Mouse (Mus musculus) kidney, embryonic 14.5 days (tissue): ENCODE data around the gene Mst1. TPM values are rescaled to one million over a fixed set of nuclear protein-coding genes. Genes with fewer than 3 reads are reported as not detected.

Source experiments
- ATAC-seq: fragments of 200-750 bp; cut with Nextera tagmentation; 2 replicates; pipeline ENCODE4 v1.8.0; 2017; ENCODE audit warnings: moderate number of reproducible peaks, mild to moderate bottlenecking, moderate TSS enrichment, moderate library complexity; ENCODE audit not compliant: low FRiP score, low TSS enrichment
- H3K27ac ChIP-seq: fragments of 300-500 bp; sonication (generic); 2 replicates; pipeline ENCODE4 v1.5.1; 2014; ENCODE audit warnings: low read depth, mild to moderate bottlenecking, low read length, moderate library complexity, mixed read lengths
- H3K27me3 ChIP-seq: fragments of 300-500 bp; sonication (generic); 2 replicates; pipeline ENCODE4 v1.6.1; 2014; ENCODE audit warnings: mild to moderate bottlenecking, low read length; ENCODE audit not compliant: control insufficient read depth, insufficient read depth
- H3K36me3 ChIP-seq: fragments of 300-500 bp; sonication (generic); 2 replicates; pipeline ENCODE4 v1.6.1; 2014; ENCODE audit warnings: low read length, mixed read lengths; ENCODE audit not compliant: control insufficient read depth, insufficient read depth
- H3K4me1 ChIP-seq: fragments of 300-500 bp; sonication (generic); 2 replicates; pipeline ENCODE4 v1.6.1; 2014; ENCODE audit warnings: low read length, mixed read lengths; ENCODE audit not compliant: control insufficient read depth, insufficient read depth
- H3K4me2 ChIP-seq: fragments of 300-500 bp; sonication (generic); replicated peaks from 2 replicates; pipeline ENCODE4 v1.6.1; 2014; ENCODE audit warnings: low read depth, mild to moderate bottlenecking, low read length
- H3K4me3 ChIP-seq: fragments of 300-500 bp; sonication (generic); 2 replicates; pipeline ENCODE4 v1.5.1; 2014; ENCODE audit warnings: mild to moderate bottlenecking, low read length
- H3K9ac ChIP-seq: fragments of 300-500 bp; sonication (generic); 2 replicates; pipeline ENCODE4 v1.6.1; 2014; ENCODE audit warnings: low read depth, mild to moderate bottlenecking, low read length, moderate library complexity
- H3K9me3 ChIP-seq: fragments of 300-500 bp; sonication (generic); 2 replicates; pipeline ENCODE4 v1.6.1; 2016; ENCODE audit warnings: low read length; ENCODE audit not compliant: control insufficient read depth
- WGBS: fragments of 180-500 bp; shearing (Covaris S2); extraction: QIAGEN DNeasy Blood & Tissue Kit; methylation state at CpG from one replicate; pipeline ENCODE4 v1.1.7; 2014; 5-methylcytosine and 5-hydroxymethylcytosine counted together
- polyA plus RNA-seq: library from polyadenylated mRNA; unstranded; fragments of >200 nt; fragmentation: Nextera tagmentation; extraction: Ambion mirVana; gene quantifications from 2 replicates; pipeline ENCODE4 v1.2.1, GENCODE M21; 2014

Mst1 gene
- polyA plus RNA-seq, 1 experiment from 2014 or later = not detected

DNA sequence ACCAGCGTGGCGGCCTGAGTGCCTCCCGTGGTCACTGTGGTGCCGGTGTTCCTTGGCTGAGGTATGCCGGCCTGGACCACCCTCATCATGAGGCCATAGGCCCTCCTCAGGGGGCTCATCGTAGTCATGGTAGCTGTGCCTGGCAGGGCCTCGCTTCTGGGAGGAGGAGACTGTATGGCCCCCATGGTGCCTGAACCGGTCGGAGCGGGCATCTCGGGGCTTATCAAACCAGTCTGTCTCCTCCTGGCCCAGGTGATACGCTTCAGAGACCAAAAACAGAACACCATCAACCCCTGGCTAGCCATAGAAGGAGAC lies 25.3 kb downstream of the Mst1 start:
- Histone ChIP-seq H3K4me2 (no peak overlapping the region), H3K4me1 (peaks cover 23% of the 10 kb centered on the region), H3K9ac (no peak overlapping the region), H3K27me3 (peaks cover 3% of the 10 kb centered on the region; the same call in 1 of the 2 replicates), H3K27ac (peak overlapping the region; percentile 43; the same call in 1 of the 2 replicates), H3K9me3 (no peaks in the 10 kb centered on the region), H3K36me3 (no peaks in the 10 kb centered on the region), H3K4me3 (no peak overlapping the region)
- WGBS = 74% methylated on average over 12 of the region's 12 CpGs
- ATAC-seq = peak; percentile 14; the same call in 1 of the 2 replicates

DNA sequence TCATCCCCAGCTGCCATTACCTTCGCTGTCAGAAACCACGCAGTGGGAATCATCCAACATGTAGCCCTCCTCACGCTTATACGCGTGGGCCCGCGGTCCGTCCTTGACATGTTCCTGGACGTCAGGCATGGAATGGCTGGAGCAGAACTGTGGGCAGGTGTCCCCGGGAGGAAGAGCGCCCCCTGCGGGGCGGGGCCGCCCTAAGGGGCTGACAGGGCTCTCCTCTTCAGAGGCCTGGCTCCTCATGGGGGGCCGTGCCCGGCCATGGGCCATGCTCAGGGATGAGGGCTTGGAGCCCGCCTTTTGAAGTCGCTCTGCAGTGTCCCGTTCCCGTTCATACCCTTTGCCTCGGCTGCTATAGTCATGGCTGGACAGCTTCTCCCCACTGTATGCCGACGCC lies 25.9 kb downstream of the Mst1 start:
- H3K9me3 ChIP-seq = no peaks in the 10 kb centered on the region
- H3K4me1 ChIP-seq = peaks cover 29% of the 10 kb centered on the region
- no peak overlapping the region for H3K9ac ChIP-seq
- H3K4me3 ChIP-seq = no peak overlapping the region
- no peak overlapping the region for H3K4me2 ChIP-seq
- H3K36me3 ChIP-seq = no peaks in the 10 kb centered on the region
- ATAC-seq = no peak
- peak overlapping the region; percentile 42; the same call in 1 of the 2 replicates for H3K27ac ChIP-seq
- 91% methylated on average over 21 of the region's 23 CpGs for WGBS
- peaks cover 3% of the 10 kb centered on the region; the same call in 1 of the 2 replicates for H3K27me3 ChIP-seq

DNA sequence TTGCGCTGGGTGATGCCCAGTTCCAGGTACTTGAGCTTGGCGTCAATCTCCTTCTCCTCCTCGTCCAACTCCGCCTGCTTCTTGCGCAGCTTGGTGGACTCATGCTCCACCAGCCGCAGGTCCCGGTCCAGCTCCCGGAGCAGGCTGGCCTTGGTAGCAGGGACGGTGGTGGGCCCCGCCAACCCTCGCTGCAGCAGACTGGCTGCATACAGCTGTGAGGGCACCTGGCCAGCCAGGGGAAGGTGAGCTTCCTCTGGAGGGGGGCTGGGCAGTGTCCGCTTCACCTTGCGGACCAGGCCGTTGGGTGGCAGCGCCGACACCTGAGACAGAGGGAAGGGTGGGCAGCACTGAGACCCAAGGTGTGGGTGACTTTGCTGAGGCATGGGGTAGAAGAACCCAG lies 27.6 kb downstream of the Mst1 start:
- Histone ChIP-seq H3K36me3 (no peaks in the 10 kb centered on the region), H3K9ac (no peak overlapping the region), H3K4me2 (no peak overlapping the region), H3K9me3 (no peaks in the 10 kb centered on the region), H3K4me3 (no peak overlapping the region), H3K4me1 (peaks cover 34% of the 10 kb centered on the region), H3K27me3 (peaks cover 3% of the 10 kb centered on the region; the same call in 1 of the 2 replicates), H3K27ac (no peak overlapping the region)
- WGBS = 93% methylated on average over 16 of the region's 16 CpGs
- no peak for ATAC-seq

DNA sequence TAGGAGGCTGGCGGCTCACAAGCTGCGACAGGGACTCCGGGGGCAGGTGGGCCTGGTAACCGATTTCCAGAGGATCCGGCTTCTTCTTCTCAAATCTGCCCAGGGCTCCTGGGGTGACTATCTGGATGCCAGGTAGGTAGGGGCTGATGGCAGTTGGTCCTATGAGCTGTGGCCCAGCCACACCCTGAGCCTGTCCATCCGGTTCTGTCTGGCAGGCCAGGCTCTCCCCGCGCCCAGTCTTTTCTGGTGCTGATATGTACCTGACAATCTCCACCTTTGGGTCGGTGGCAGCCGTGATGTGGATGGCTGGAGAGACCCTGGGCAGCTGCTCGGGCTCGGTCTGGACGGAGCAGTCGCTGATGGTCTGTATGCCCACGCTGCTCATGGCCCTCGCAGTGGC lies 29.9 kb downstream of the Mst1 start:
- H3K36me3 ChIP-seq = no peaks in the 10 kb centered on the region
- no peak overlapping the region for H3K9ac ChIP-seq
- ATAC-seq = no peak
- peaks cover 25% of the 10 kb centered on the region; the same call in 1 of the 2 replicates for H3K4me1 ChIP-seq
- 0 out of 2 replicates have a peak overlapping the region, but pooled peaks have one; percentile 63 for H3K4me2 ChIP-seq
- H3K27ac ChIP-seq = no peak overlapping the region
- 0 out of 2 replicates have a peak, but pooled peaks cover 5% of the 10 kb centered on the region for H3K9me3 ChIP-seq
- WGBS = 85% methylated on average over 16 of the region's 16 CpGs
- no peak overlapping the region for H3K4me3 ChIP-seq
- peaks cover 3% of the 10 kb centered on the region; the same call in 1 of the 2 replicates for H3K27me3 ChIP-seq

DNA sequence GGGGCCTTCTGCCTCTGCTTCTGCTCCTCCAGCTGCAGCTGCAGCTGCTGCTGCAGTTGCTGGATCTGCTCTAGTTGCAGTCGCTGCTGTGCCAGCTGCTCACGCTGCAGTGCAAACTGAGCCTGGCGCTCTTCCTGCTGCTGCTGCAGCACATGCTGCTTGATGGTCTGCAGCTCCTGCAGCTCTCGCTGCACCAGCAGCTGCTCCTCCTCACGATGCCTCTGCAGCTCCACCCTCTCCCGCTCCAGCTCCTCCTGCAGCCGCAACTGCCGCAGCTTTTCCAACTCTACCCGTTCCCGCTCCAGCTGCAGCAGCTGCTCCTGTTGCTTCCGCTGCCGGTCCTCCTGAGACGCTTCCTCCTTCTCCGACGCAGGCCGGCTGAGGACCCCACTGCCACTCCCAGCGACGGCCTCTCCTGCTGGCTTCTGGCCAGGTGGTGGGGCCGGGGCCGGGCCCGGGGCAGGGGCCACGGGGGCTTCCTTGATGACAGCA lies 30.9 kb downstream of the Mst1 start:
- H3K4me3 ChIP-seq = peak overlapping the region; percentile 30
- 8% methylated on average over 22 of the region's 22 CpGs for WGBS
- ATAC-seq = no peak
- 0 out of 2 replicates have a peak overlapping the region, but pooled peaks have one; percentile 24 for H3K27ac ChIP-seq
- H3K4me2 ChIP-seq = peak overlapping the region; percentile 63
- H3K4me1 ChIP-seq = peaks cover 19% of the 10 kb centered on the region; the same call in 1 of the 2 replicates
- peak overlapping the region; percentile 52 for H3K9ac ChIP-seq
- H3K9me3 ChIP-seq = 0 out of 2 replicates have a peak, but pooled peaks cover 5% of the 10 kb centered on the region
- no peaks in the 10 kb centered on the region for H3K36me3 ChIP-seq
- peaks cover 3% of the 10 kb centered on the region; the same call in 1 of the 2 replicates for H3K27me3 ChIP-seq

DNA sequence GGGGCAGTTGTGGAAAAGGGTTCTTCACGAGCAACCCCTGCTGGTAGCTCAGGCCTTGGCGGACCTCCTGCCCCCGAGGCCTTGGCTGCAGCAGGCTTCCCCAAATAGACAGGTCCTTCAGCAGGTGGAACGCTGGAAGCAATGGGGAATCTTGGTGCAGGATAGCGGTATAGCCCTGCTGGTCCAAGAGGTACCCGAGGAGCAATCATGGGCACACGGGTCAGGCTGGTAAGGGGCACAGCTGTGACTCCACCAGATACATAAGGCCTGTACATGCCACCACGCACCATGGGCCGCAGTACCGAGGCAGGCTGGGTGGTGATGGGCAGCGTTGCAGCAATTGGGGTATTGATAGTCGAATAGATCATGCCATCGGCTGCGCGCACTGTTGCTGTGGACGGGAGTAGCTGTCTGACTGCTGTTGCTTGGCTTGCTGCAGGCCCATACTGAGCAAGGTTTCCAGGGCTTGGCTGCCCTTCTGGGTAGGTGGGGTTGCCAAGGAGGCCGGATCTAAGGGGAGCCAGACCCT lies 31.4 kb downstream of the Mst1 start:
- peak overlapping the region; percentile 63 for H3K4me2 ChIP-seq
- no peak overlapping the region for H3K27ac ChIP-seq
- no peaks in the 10 kb centered on the region for H3K36me3 ChIP-seq
- H3K9ac ChIP-seq = peak overlapping the region; percentile 52; the same call in 1 of the 2 replicates
- 0 out of 2 replicates have a peak, but pooled peaks have one; percentile 13 for ATAC-seq
- peaks cover 3% of the 10 kb centered on the region; the same call in 1 of the 2 replicates for H3K27me3 ChIP-seq
- peak overlapping the region; percentile 30 for H3K4me3 ChIP-seq
- 74% methylated on average over 17 of the region's 17 CpGs for WGBS
- 0 out of 2 replicates have a peak, but pooled peaks cover 5% of the 10 kb centered on the region for H3K9me3 ChIP-seq
- peaks cover 19% of the 10 kb centered on the region; the same call in 1 of the 2 replicates for H3K4me1 ChIP-seq

DNA sequence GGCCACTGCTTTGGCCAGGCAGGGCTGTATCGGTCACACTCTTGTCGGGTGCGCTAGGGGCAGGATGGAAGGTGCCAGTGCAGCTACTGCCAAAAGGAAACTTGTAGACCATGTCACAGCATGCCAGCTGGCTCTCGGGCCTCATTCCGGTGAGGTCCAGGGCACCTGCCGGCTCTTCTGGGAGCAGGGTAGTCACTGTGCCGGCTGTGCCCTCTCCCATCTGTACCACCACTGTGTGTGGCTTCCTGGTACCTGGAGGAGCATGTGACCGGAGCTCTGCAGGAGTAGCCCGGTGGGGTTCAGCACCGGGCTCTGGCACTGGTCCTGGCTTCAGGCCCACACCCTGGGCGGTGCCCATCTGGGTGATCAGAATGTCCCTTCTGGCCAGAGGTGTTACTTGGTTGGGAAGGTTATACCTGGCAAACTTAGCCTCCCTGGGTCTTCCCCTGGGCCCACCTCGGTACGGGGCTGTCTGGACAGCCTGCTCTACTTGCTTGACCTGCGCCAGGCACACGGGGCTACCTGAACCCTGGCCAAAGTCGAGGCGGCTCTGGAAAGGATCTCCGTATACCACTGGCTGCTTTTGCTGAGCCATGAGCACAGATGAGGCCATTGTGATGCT lies 32.6 kb downstream of the Mst1 start:
- WGBS = 99% methylated on average over 18 of the region's 18 CpGs
- Histone ChIP-seq H3K4me3 (no peak overlapping the region), H3K9me3 (0 out of 2 replicates have a peak, but pooled peaks cover 5% of the 10 kb centered on the region), H3K27me3 (peaks cover 3% of the 10 kb centered on the region; the same call in 1 of the 2 replicates), H3K4me2 (no peak overlapping the region), H3K9ac (no peak overlapping the region), H3K36me3 (no peaks in the 10 kb centered on the region), H3K27ac (no peak overlapping the region), H3K4me1 (peaks cover 15% of the 10 kb centered on the region; the same call in 1 of the 2 replicates)
- no peak for ATAC-seq

DNA sequence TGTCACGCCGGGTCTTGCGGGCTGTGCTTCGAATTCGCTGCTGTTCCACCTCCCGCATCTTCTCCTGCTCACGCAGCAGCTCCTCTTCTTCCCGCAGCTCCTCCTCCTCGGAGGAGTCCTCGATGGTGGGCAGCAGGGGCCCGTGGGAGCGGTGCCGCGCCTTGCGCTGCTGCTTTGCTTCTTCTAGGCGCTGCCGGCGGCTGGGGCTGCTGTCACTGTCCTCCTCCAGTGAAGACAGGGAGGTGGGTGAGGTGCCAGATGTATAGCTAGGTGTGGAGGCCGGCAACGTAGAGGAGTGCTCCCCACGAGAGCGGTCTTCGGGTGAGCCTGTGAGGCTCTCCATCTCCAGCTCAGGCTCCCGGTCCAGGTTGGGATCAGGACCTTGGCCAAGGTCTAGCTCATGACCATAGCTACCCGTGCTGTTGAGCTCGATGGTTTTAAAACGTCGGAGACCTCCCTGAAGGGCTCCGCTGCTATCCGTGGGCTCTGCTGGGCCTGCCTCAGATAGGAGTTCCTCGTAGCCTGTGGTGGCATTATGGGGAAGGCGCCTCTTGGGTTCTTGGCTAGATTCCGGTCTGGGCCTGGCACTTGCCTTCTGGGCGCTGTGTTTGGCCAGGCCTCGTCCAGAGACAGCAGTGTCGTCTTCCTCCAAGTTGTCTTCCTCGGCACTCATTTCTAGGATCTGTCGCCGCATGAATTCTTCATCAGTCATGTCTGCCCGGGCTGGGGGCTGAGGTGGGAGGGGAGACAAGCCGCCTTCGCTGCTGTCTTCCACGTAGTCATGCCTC lies 35.2 kb downstream of the Mst1 start:
- H3K27me3 ChIP-seq = no peaks in the 10 kb centered on the region
- 0 out of 2 replicates have a peak, but pooled peaks cover 5% of the 10 kb centered on the region for H3K9me3 ChIP-seq
- H3K36me3 ChIP-seq = no peaks in the 10 kb centered on the region
- 65% methylated on average over 43 of the region's 43 CpGs for WGBS
- peaks cover 22% of the 10 kb centered on the region; the same call in 1 of the 2 replicates for H3K4me1 ChIP-seq
- H3K9ac ChIP-seq = no peak overlapping the region
- ATAC-seq = no peak
- no peak overlapping the region for H3K27ac ChIP-seq
- no peak overlapping the region for H3K4me2 ChIP-seq
- no peak overlapping the region for H3K4me3 ChIP-seq
